Mouse (Mus musculus): ENCODE data around the gene Ddah1. TPM values are rescaled to one million over a fixed set of nuclear protein-coding genes. Genes with fewer than 3 reads are reported as not detected.

The Ddah1 gene
- total and polyA plus RNA-seq, 2 experiments from 2014 or later: 8.1 to 12.4 TPM

GRCm38 (mm10) chr3:145939402-145939801 is 180.9 kb downstream of the Ddah1 start:
- ATAC-seq (ENCODE audit: insufficient read depth, low read depth): no peak
- peak overlapping the region; percentile 99 for H3K4me2 ChIP-seq (ENCODE audit: low read depth, low read length)
- H3K4me3 ChIP-seq (ENCODE audit: low read depth, low read length): peak overlapping the region; percentile 98; the same call in 1 of the 2 replicates
- H3K27ac ChIP-seq (ENCODE audit: low read depth): no peak overlapping the region
- H3K4me1 ChIP-seq (ENCODE audit: control insufficient read depth, insufficient read depth): peaks cover 17% of the 10 kb centered on the region
- no peaks in the 10 kb centered on the region for H3K27me3 ChIP-seq (ENCODE audit: control insufficient read depth, insufficient read depth, low read length)
- WGBS: 59% methylated on average over 12 of the region's 12 CpGs
- no peaks in the 10 kb centered on the region for H3K9me3 ChIP-seq (replicated peaks; ENCODE audit: control insufficient read depth, low read length)
- no peak for DNase-seq (ENCODE audit: low spot score)
- H3K9ac ChIP-seq (replicated peaks; ENCODE audit: low read depth, low read length): 0 out of 2 replicates have a peak overlapping the region, but pooled peaks have one; percentile 30
- peaks cover 38% of the 10 kb centered on the region for H3K36me3 ChIP-seq (replicated peaks; ENCODE audit: control insufficient read depth, insufficient read depth, low read length)
- TF ChIP-seq EP300 (IDR thresholded peaks at IDR 0.05; ENCODE audit: low read depth): no peak
- TF ChIP-seq CTCF (IDR thresholded peaks at IDR 0.05; ENCODE audit: low read depth): no peak

GRCm38 (mm10) chr3:145939971-145940370 is 181.5 kb downstream of the Ddah1 start:
- ATAC-seq (ENCODE audit: insufficient read depth, low read depth) (no peak), DNase-seq (ENCODE audit: low spot score) (no peak)
- no peak for TF ChIP-seq EP300 (IDR thresholded peaks at IDR 0.05; ENCODE audit: low read depth)
- TF ChIP-seq CTCF (IDR thresholded peaks at IDR 0.05; ENCODE audit: low read depth): no peak
- peaks cover 43% of the 10 kb centered on the region for H3K36me3 ChIP-seq (replicated peaks; ENCODE audit: control insufficient read depth, insufficient read depth, low read length)
- 68% methylated on average over 4 of the region's 4 CpGs for WGBS
- H3K27me3 ChIP-seq (ENCODE audit: control insufficient read depth, insufficient read depth, low read length): no peaks in the 10 kb centered on the region
- H3K4me1 ChIP-seq (ENCODE audit: control insufficient read depth, insufficient read depth): peaks cover 17% of the 10 kb centered on the region
- no peak overlapping the region for H3K9ac ChIP-seq (replicated peaks; ENCODE audit: low read depth, low read length)
- no peak overlapping the region; the same call in 1 of the 2 replicates for H3K4me2 ChIP-seq (ENCODE audit: low read depth, low read length)
- H3K4me3 ChIP-seq (ENCODE audit: low read depth, low read length): no peak overlapping the region
- no peaks in the 10 kb centered on the region for H3K9me3 ChIP-seq (replicated peaks; ENCODE audit: control insufficient read depth, low read length)
- H3K27ac ChIP-seq (ENCODE audit: low read depth): no peak overlapping the region

- no peaks in the 10 kb centered on the region for H3K27me3 ChIP-seq (ENCODE audit: control insufficient read depth, insufficient read depth, low read length)
Observed at GRCm38 (mm10) chr3:145941971-145942370, 183.5 kb downstream of the Ddah1 start.

More at GRCm38 (mm10) chr3:145941971-145942370, 183.5 kb downstream of the Ddah1 start:
- H3K4me1 ChIP-seq (ENCODE audit: control insufficient read depth, insufficient read depth): peaks cover 25% of the 10 kb centered on the region
- TF ChIP-seq CTCF (IDR thresholded peaks at IDR 0.05; ENCODE audit: low read depth) (peak; percentile 96), EP300 (IDR thresholded peaks at IDR 0.05; ENCODE audit: low read depth) (no peak)
- no peak overlapping the region for H3K9ac ChIP-seq (replicated peaks; ENCODE audit: low read depth, low read length)
- no peak overlapping the region for H3K4me3 ChIP-seq (ENCODE audit: low read depth, low read length)
- no peaks in the 10 kb centered on the region for H3K9me3 ChIP-seq (replicated peaks; ENCODE audit: control insufficient read depth, low read length)
- WGBS: 1% methylated on average over 3 of the region's 3 CpGs
- H3K27ac ChIP-seq (ENCODE audit: low read depth): no peak overlapping the region
- peak; percentile 53 for DNase-seq (ENCODE audit: low spot score)
- H3K4me2 ChIP-seq (ENCODE audit: low read depth, low read length): no peak overlapping the region
- no peak for ATAC-seq (ENCODE audit: insufficient read depth, low read depth)
- peaks cover 40% of the 10 kb centered on the region for H3K36me3 ChIP-seq (replicated peaks; ENCODE audit: control insufficient read depth, insufficient read depth, low read length)

Other genes with a start within 250 kb of the Ddah1 start
- gene Znhit6, start 182.5 kb upstream of the Ddah1 start, total RNA-seq (2014; rRNA removed; ENCODE audit: low replicate concordance): 0.15 and 8.4 TPM in 2 replicates
- 15.7 and 17.5 TPM in 2 replicates for gene Znhit6, start 182.5 kb upstream of the Ddah1 start, polyA plus RNA-seq (2015; fragmentation: Nextera tagmentation; extraction: Ambion mirVana)
- gene Ccn1, start 108.7 kb upstream of the Ddah1 start, total RNA-seq (2014; rRNA removed; ENCODE audit: low replicate concordance): 91.1 and 92.3 TPM in 2 replicates
- gene Ccn1, start 108.7 kb upstream of the Ddah1 start, polyA plus RNA-seq (2015; fragmentation: Nextera tagmentation; extraction: Ambion mirVana): 31.3 and 34.0 TPM in 2 replicates
- gene Bcl10, start 164.1 kb downstream of the Ddah1 start, total RNA-seq (2014; rRNA removed; ENCODE audit: low replicate concordance): 16.1 and 48.3 TPM in 2 replicates
- 32.7 and 35.1 TPM in 2 replicates for gene Bcl10, start 164.1 kb downstream of the Ddah1 start, polyA plus RNA-seq (2015; fragmentation: Nextera tagmentation; extraction: Ambion mirVana)
- 9.1 and 12.3 TPM in 2 replicates for gene 2410004B18Rik, start 179.3 kb downstream of the Ddah1 start, total RNA-seq (2014; rRNA removed; ENCODE audit: low replicate concordance)
- 35.9 and 37.6 TPM in 2 replicates for gene 2410004B18Rik, start 179.3 kb downstream of the Ddah1 start, polyA plus RNA-seq (2015; fragmentation: Nextera tagmentation; extraction: Ambion mirVana)
- gene Syde2, start 229.2 kb downstream of the Ddah1 start, total RNA-seq (2014; rRNA removed; ENCODE audit: low replicate concordance): 42.0 and 47.1 TPM in 2 replicates
- gene Syde2, start 229.2 kb downstream of the Ddah1 start, polyA plus RNA-seq (2015; fragmentation: Nextera tagmentation; extraction: Ambion mirVana): 10.1 and 10.5 TPM in 2 replicates

All from heart, postnatal 0 days (tissue).